Mouse (Mus musculus) left cerebral cortex, adult 2 months (tissue): Measurements from ENCODE around the gene Dtnb. TPM values are rescaled to one million over a fixed set of nuclear protein-coding genes. Genes with fewer than 3 reads are reported as not detected.
A peak's percentile ranks its signal among the peaks of the same experiment; 100 is the strongest.

Experiments
- DNase-seq, 2 experiments: peaks; one replicate each; pipeline ENCODE4 v3.0.0; 2021 to 2022; ENCODE audit warnings: low spot score in 2 of 2, mixed read lengths in 1 of 2; ENCODE audit errors: extremely low spot score in 1 of 2
- H3K27ac ChIP-seq: fragments of 200-600 bp; 2 replicates; pipeline ENCODE4 v1.8.1; 2022
- H3K4me3 ChIP-seq: fragments of 200-600 bp; 2 replicates; pipeline ENCODE4 v1.8.1; 2022
- CTCF ChIP-seq: fragments of 200-600 bp; IDR thresholded peaks from 2 replicates; pipeline ENCODE4 v1.8.1; 2022; ENCODE audit warnings: antibody characterized with exemption, mild to moderate bottlenecking, moderate library complexity
- intact Hi-C: fragments of 180-260 bp; cut with DNase I; formaldehyde crosslinking; loops from one replicate; pipeline ENCODE4 v1.15.1; 2025
- total RNA-seq, 2 experiments: library from RNA; stranded (reverse); gene quantifications; 2 replicates each; pipeline ENCODE4 v1.2.3; 2021

The Dtnb gene
- total RNA-seq, 2 experiments from 2014 or later = 106 to 115 TPM

DNA sequence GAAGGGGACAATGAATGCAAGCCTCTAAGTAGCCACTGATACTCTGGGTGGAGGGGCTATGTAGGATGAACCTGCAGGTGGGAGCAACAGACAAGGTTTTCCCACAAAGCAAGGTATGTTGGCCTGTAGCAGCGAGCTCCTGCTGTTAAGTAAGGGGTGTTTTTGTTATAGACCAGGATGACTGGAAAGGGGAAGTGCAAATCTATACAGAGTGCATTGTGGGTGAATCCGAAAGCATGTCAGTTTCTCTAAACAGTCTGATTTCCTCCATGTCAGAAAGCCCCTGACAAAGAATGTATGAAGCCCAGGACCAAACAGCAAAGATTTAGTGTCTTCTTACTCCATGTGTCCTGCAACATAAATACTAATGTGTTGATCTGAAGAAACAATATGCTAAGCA is 198.9 kb downstream of the Dtnb start:
- DNase-seq = no peak
- no peak overlapping the region for H3K4me3 ChIP-seq
- no peak for TF ChIP-seq CTCF
- intact Hi-C loops = no loop called here
- peak overlapping the region; percentile 55 for H3K27ac ChIP-seq

GRCm38 (mm10) chr12:3773643-3774042 is 201.5 kb downstream of the Dtnb start:
- H3K27ac ChIP-seq = peak overlapping the region; percentile 79
- peak in 1 of 2 experiments; percentile 29 for DNase-seq
- intact Hi-C loops = no loop called here
- no peak overlapping the region for H3K4me3 ChIP-seq
- no peak for TF ChIP-seq CTCF

GRCm38 (mm10) chr12:3776015-3776414 is 203.8 kb downstream of the Dtnb start:
- Histone ChIP-seq H3K4me3 (no peak overlapping the region), H3K27ac (no peak overlapping the region)
- no peak for DNase-seq
- intact Hi-C loops = no loop called here
- no peak for TF ChIP-seq CTCF

DNA sequence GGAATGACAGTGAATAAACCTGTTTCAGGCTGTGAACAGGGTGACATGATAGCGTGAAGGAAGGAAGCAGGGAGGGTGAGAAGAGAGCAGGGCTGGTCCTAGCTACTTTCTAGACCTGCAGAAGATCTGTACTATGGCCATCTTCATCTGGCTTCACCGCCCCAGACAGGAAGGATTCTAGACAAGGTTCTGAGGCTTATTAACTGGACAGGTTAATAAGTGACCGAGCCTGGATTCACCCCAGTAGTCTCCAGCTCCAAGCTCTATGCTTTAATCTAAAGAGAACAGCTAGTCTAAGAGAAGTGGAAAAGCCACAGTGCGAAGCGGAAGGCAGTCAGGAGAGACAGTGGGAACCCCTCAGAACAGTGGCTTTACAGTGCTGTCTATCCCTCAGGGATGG is 205.5 kb downstream of the Dtnb start:
- Histone ChIP-seq H3K27ac (no peak overlapping the region), H3K4me3 (no peak overlapping the region)
- intact Hi-C loops = no loop called here
- no peak for TF ChIP-seq CTCF
- DNase-seq = no peak

GRCm38 (mm10) chr12:3778286-3778685 is 206.1 kb downstream of the Dtnb start:
- DNase-seq = no peak
- intact Hi-C loops = no loop called here
- Histone ChIP-seq H3K27ac (peak overlapping the region; percentile 37; the same call in 1 of the 2 replicates), H3K4me3 (no peak overlapping the region)
- no peak for TF ChIP-seq CTCF

DNA sequence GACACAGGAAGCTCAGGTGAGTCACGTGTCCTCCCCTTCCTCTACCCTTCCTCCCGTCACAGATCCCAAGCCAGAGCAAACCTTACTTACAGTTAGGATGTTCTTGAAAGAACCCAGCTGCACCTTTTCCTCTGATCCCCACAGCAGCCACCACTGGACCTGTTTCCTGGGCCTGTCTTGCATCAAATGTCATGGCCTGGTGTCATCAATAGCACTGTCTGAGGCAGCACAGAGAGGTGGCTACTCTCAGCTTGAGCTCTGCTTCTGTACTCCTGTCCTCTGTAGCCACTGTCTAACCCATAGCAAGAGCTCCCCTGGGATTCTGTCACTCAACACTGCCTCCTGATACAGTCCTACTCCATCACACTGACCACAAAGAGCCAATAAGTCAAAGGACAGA is 207.5 kb downstream of the Dtnb start:
- Histone ChIP-seq H3K4me3 (no peak overlapping the region), H3K27ac (peak overlapping the region; percentile 36; the same call in 1 of the 2 replicates)
- intact Hi-C loops = loop anchor here (5.0 kb wide), 1 partner anchor 82 kb away; no protein-coding TSS in a partner anchor
- TF ChIP-seq CTCF = no peak
- DNase-seq = no peak

- intact Hi-C loops = loop anchor here (5.0 kb wide), 1 partner anchor 83 kb away; no protein-coding TSS in a partner anchor
- peak overlapping the region; percentile 74 for H3K27ac ChIP-seq
- TF ChIP-seq CTCF = no peak
These were observed 208.3 kb downstream of the Dtnb start for GRCm38 (mm10) chr12:3780405-3780891.

GRCm38 (mm10) chr12:3780931-3781471 is 208.8 kb downstream of the Dtnb start:
- peak overlapping the region; percentile 89 for H3K27ac ChIP-seq
- no peak for TF ChIP-seq CTCF
- intact Hi-C loops = loop anchor here (5.0 kb wide), 1 partner anchor 84 kb away; no protein-coding TSS in a partner anchor
- DNase-seq = peak in 1 of 2 experiments; percentile 36
- no peak overlapping the region for H3K4me3 ChIP-seq

More at GRCm38 (mm10) chr12:3780405-3780891, 208.3 kb downstream of the Dtnb start:
- DNase-seq = peak in 1 of 2 experiments; percentile 64
- H3K4me3 ChIP-seq = no peak overlapping the region

DNA sequence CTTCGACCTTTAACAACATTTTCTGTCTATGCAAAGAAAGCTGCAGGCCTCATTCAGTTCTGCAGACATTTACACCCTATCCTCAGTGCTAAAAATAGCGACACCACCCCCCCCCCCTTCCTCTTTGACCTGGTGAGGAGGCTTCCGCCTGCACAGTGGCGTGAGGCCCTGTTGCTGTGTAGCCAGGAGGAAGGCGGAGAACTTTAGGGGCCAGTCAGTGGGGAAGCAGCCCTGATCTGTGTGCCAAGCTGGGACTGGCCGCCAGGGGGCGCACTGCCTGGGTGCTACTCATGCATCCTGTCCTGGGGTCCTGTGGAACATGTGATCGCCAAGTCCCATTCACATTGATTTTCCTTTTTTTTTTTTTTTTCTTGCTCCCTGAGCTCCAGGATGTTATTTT is 209.3 kb downstream of the Dtnb start:
- TF ChIP-seq CTCF = peak; percentile 85
- intact Hi-C loops = loop anchor here (5.0 kb wide), 1 partner anchor 84 kb away; no protein-coding TSS in a partner anchor
- peak; percentile 80 to 82 for DNase-seq
- Histone ChIP-seq H3K27ac (peak overlapping the region; percentile 89), H3K4me3 (no peak overlapping the region)

GRCm38 (mm10) chr12:3783196-3783825 is 211.1 kb downstream of the Dtnb start:
- Histone ChIP-seq H3K27ac (peak overlapping the region; percentile 37), H3K4me3 (no peak overlapping the region)
- peak in 1 of 2 experiments; percentile 38 for DNase-seq
- TF ChIP-seq CTCF = no peak
- intact Hi-C loops = loop anchor here (2.0 to 5.0 kb wide), 2 partner anchors 51 to 86 kb away; no protein-coding TSS in a partner anchor

DNA sequence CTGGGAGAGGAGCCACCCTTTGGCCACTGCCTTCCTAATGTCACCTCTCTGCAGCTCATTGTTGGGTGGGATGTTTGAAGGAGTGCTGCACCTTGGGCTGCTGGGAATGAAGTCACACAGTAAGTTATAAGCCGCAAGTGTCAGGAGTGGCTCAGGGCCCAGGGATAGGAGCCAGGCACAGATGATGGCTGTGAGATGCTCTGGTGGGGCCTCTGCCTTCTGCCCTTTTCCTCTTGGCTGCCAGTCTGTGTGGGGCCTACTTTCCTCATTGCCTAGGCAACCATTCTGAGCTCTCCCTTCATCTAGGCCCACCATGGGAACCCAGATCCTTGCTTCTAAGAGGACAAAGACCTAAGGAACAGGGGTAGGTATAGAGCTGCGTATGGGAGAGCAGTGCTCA is 212.1 kb downstream of the Dtnb start:
- Histone ChIP-seq H3K4me3 (no peak overlapping the region), H3K27ac (no peak overlapping the region; the same call in 1 of the 2 replicates)
- no peak for DNase-seq
- intact Hi-C loops = loop anchor here (5.0 kb wide), 1 partner anchor 87 kb away; no protein-coding TSS in a partner anchor
- no peak for TF ChIP-seq CTCF

DNA sequence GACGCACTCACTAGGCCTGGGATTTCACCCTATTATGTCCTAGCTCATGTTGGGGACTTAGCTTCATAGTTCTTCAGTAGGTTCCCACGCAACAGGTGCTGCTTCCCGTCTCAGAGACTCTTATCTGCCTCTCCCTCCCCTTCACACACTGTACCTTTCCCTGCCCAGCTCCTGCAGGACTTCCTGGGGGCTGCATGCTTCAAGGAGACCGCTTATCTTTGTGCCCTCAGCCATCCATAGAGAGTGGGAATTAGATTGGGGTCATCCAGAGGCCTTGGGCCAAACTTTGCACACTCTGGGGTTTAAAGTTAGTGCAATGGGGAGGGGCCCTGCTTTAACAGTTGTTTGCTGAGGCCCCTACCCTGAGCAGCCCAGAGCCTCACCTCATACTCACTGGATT is 212.5 kb downstream of the Dtnb start:
- DNase-seq = no peak
- intact Hi-C loops = loop anchor here (5.0 kb wide), 1 partner anchor 87 kb away; no protein-coding TSS in a partner anchor
- Histone ChIP-seq H3K4me3 (no peak overlapping the region), H3K27ac (no peak overlapping the region)
- TF ChIP-seq CTCF = no peak
